8 mouse cellular contexts compared by ENCODE assay signal in genomic region chr14:76876015-76876414, GRCm38 (mm10).
A peak's percentile ranks its signal among the peaks of the same experiment; 100 is the strongest.
DNase-seq lines count a peak whose midpoint lies in the region; ATAC-seq and TF ChIP-seq lines count a peak whose summit lies in the region.

No protein-coding gene starts in this region.

- H3K27ac ChIP-seq in forebrain, embryonic 10.5 days, result 0 out of 2 replicates have a peak overlapping the region, but pooled peaks have one; percentile 4
- no peak overlapping the region for H3K27ac ChIP-seq in forebrain, embryonic 12.5 days
- no peak overlapping the region for H3K27ac ChIP-seq in forebrain, postnatal 0 days (ENCODE audit: low read depth, low read length)
- H3K27ac ChIP-seq in liver, postnatal 0 days (ENCODE audit: low read depth), result peak overlapping the region; percentile 62

- no peak overlapping the region for H3K4me3 ChIP-seq in forebrain, embryonic 10.5 days
- H3K4me3 ChIP-seq in forebrain, embryonic 12.5 days (replicated peaks), result no peak overlapping the region
- H3K4me3 ChIP-seq in forebrain, postnatal 0 days (ENCODE audit: low read depth, low read length), result no peak overlapping the region
- H3K4me3 ChIP-seq in liver, postnatal 0 days (ENCODE audit: low read depth, low read length), result no peak overlapping the region

- H3K4me1 ChIP-seq in forebrain, embryonic 10.5 days, result peaks cover 24% of the 10 kb centered on the region
- H3K4me1 ChIP-seq in forebrain, embryonic 12.5 days, result peaks cover 19% of the 10 kb centered on the region
- no peaks in the 10 kb centered on the region; the same call in 1 of the 2 replicates for H3K4me1 ChIP-seq in forebrain, postnatal 0 days (ENCODE audit: insufficient read depth)
- H3K4me1 ChIP-seq in liver, postnatal 0 days (ENCODE audit: insufficient read depth), result peaks cover 5% of the 10 kb centered on the region; the same call in 1 of the 2 replicates

- no peak overlapping the region for H3K9ac ChIP-seq in forebrain, embryonic 12.5 days
- no peak overlapping the region for H3K9ac ChIP-seq in forebrain, postnatal 0 days
- no peak overlapping the region for H3K9ac ChIP-seq in liver, postnatal 0 days (replicated peaks)

- H3K36me3 ChIP-seq in forebrain, embryonic 10.5 days (replicated peaks), result no peaks in the 10 kb centered on the region
- H3K36me3 ChIP-seq in forebrain, embryonic 12.5 days (replicated peaks), result no peaks in the 10 kb centered on the region
- H3K36me3 ChIP-seq in forebrain, postnatal 0 days (ENCODE audit: insufficient read depth), result no peaks in the 10 kb centered on the region
- H3K36me3 ChIP-seq in liver, postnatal 0 days (replicated peaks; ENCODE audit: insufficient read depth, low read length), result no peaks in the 10 kb centered on the region

- no peaks in the 10 kb centered on the region for H3K27me3 ChIP-seq in forebrain, embryonic 10.5 days (ENCODE audit: poor library complexity, severe bottlenecking)
- H3K27me3 ChIP-seq in forebrain, embryonic 12.5 days, result no peaks in the 10 kb centered on the region
- no peaks in the 10 kb centered on the region for H3K27me3 ChIP-seq in forebrain, postnatal 0 days (ENCODE audit: insufficient read depth, low read length)
- H3K27me3 ChIP-seq in liver, postnatal 0 days (ENCODE audit: insufficient read depth, low read length), result no peaks in the 10 kb centered on the region

- ATAC-seq in forebrain, embryonic 12.5 days (ENCODE audit: low FRiP score), result no peak
- peak; percentile 51 for ATAC-seq in forebrain, postnatal 0 days
- ATAC-seq in liver, postnatal 0 days, result 0 out of 2 replicates have a peak, but pooled peaks have one; percentile 27

- no peaks in the 10 kb centered on the region for H3K9me3 ChIP-seq in forebrain, embryonic 10.5 days
- H3K9me3 ChIP-seq in forebrain, embryonic 12.5 days, result no peaks in the 10 kb centered on the region
- no peaks in the 10 kb centered on the region for H3K9me3 ChIP-seq in forebrain, postnatal 0 days (ENCODE audit: low read length)
- H3K9me3 ChIP-seq in liver, postnatal 0 days (ENCODE audit: low read length), result no peaks in the 10 kb centered on the region

- no peak overlapping the region for H3K4me2 ChIP-seq in forebrain, embryonic 12.5 days
- H3K4me2 ChIP-seq in forebrain, postnatal 0 days (ENCODE audit: low read depth), result no peak overlapping the region
- H3K4me2 ChIP-seq in liver, postnatal 0 days (ENCODE audit: low read depth, low read length), result no peak overlapping the region

- DNase-seq in forebrain, embryonic 10.5 days (ENCODE audit: extremely low spot score, low spot score), result peak; percentile 27
- DNase-seq in A20 (ENCODE audit: low read depth, low spot score), result peak; percentile 9
- DNase-seq in brain, embryonic 18.5 days (ENCODE audit: low read depth, low spot score), result peak; percentile 43
- peak; percentile 82 for DNase-seq in forebrain, postnatal 0 days
- peak; percentile 78 for DNase-seq in kidney, postnatal 10 days
- peak; percentile 30 for DNase-seq in liver, postnatal 0 days
- DNase-seq in right cerebral cortex, postnatal 36 days (ENCODE audit: low spot score in 2 of 2), result peak; percentile 10 to 22

- TF ChIP-seq CTCF in forebrain, postnatal 0 days (IDR thresholded peaks at IDR 0.05; ENCODE audit: low read depth), result peak; percentile 88
- TF ChIP-seq CTCF in liver, postnatal 0 days (IDR thresholded peaks at IDR 0.05; ENCODE audit: low read depth), result peak; percentile 83

- WGBS in forebrain, embryonic 10.5 days, result 59% methylated on average over 7 of the region's 7 CpGs
- WGBS in forebrain, embryonic 12.5 days, result 55% methylated on average over 7 of the region's 7 CpGs
- WGBS in forebrain, postnatal 0 days, result 52% methylated on average over 7 of the region's 7 CpGs
- WGBS in liver, postnatal 0 days (ENCODE audit: insufficient replicate concordance), result 47% methylated on average over 7 of the region's 7 CpGs

- no peak; the same call in 1 of the 2 replicates for TF ChIP-seq EP300 in liver, postnatal 0 days (IDR thresholded peaks at IDR 0.05; ENCODE audit: low read depth)

Comparison
In these comparisons a context has a peak if more than half of its experiments do, and no peak if none do; other contexts are left out.
1. H3K27ac ChIP-seq: peak in forebrain, embryonic 10.5 days (single experiment) and liver, postnatal 0 days (single experiment); none in forebrain, embryonic 12.5 days (single experiment) and forebrain, postnatal 0 days (single experiment).
2. DNase-seq: peak in every context shown above with its lines; median percentile 82 in forebrain, postnatal 0 days; 78 in kidney, postnatal 10 days; 43 in brain, embryonic 18.5 days; 30 in liver, postnatal 0 days; 27 in forebrain, embryonic 10.5 days; 16 in right cerebral cortex, postnatal 36 days; 9 in A20.